Mouse (Mus musculus): Measurements from ENCODE around the gene Timm8a1. TPM values are rescaled to one million over a fixed set of nuclear protein-coding genes. Genes with fewer than 3 reads are reported as not detected.

Timm8a1 gene
- polyA plus RNA-seq (2015; fragmentation: Nextera tagmentation; extraction: Ambion mirVana) = 46.8 and 46.9 TPM in 2 replicates

DNA sequence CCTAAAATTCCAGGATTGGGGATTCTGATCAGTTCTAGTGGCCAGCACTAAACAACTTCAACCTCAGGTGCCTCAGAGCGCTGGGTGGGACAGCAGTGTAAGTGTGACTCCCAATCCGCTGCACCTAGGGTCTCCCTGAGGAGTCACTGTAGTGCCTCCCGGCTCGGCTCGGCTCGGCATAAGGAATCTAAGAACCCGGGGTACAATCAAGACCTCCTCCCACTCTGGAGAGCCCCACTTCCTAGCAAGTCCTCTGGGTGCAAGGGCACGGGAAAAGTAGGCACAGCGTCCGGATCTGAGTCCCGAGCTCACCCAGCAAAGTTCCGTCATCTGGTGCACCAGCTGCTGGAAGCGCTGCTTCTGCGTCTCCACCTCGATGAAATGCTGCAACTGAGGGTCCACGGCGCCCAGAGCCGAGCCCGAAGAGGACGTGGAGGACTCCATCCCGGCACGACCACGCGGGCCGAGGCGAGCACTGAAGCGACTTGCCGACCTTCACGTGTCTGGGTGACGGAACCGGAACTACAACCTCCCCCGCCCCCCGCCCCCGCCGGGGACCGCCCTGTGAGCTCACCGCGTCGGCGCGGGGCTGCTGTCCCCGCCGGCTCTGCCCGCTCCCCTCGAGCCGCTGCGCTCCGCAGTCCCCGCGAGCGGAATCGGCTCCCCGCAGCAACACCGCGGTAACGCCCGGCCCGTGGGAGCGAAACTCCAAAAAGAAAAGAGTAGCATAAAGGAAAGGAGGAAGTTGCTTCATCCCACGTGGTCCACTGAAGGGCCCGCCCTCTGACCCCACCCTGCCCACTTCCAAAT lies at the start of gene Timm8a1:
Timm8a1 (minus strand) TSS at position 721 of the 810 bp plus-strand sequence.
- Histone ChIP-seq H3K9ac (replicated peaks) (peak within 1 kb of the TSS; percentile 47), H3K4me1 (no peaks in the 10 kb centered on the region), H3K4me2 (replicated peaks) (peak within 1 kb of the TSS; percentile 58), H3K27me3 (no peaks in the 10 kb centered on the region), H3K4me3 (peak within 1 kb of the TSS; percentile 54), H3K9me3 (no peaks in the 10 kb centered on the region), H3K27ac (replicated peaks) (peak within 1 kb of the TSS; percentile 79), H3K36me3 (no peaks in the 10 kb centered on the region)
- 25% methylated on average over 47 of the region's 61 CpGs for WGBS
- ATAC-seq (replicated peaks) = peak; percentile 95

DNA sequence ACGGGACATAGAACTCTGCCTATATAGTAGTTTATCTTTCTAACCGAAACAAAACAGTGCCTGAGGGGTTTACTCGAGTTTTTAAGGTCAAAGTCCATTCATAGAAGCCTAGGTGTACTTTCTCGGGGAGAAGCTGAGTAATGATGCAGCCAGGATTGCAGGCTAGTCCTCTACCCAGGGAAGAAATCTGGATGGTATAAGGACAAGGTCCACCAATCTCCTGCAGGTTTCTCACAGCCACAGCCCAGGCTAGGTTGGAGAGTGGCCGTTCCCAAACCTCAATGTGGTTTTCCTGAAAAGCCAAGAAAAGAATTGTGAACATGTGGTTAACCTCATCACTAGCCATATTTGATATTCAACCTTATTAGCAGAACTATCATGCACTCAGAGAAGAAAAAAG lies 48.2 kb upstream of the Timm8a1 start:
- ATAC-seq (replicated peaks) = no peak
- WGBS = 76% methylated on average over 5 of the region's 5 CpGs
- H3K4me3 ChIP-seq = no peak overlapping the region
- H3K36me3 ChIP-seq = peaks cover 6% of the 10 kb centered on the region; the same call in 1 of the 2 replicates
- no peak overlapping the region for H3K4me2 ChIP-seq (replicated peaks)
- no peak overlapping the region for H3K9ac ChIP-seq (replicated peaks)
- peaks cover 12% of the 10 kb centered on the region for H3K4me1 ChIP-seq
- no peak overlapping the region for H3K27ac ChIP-seq (replicated peaks)
- no peaks in the 10 kb centered on the region for H3K9me3 ChIP-seq
- no peaks in the 10 kb centered on the region for H3K27me3 ChIP-seq

DNA sequence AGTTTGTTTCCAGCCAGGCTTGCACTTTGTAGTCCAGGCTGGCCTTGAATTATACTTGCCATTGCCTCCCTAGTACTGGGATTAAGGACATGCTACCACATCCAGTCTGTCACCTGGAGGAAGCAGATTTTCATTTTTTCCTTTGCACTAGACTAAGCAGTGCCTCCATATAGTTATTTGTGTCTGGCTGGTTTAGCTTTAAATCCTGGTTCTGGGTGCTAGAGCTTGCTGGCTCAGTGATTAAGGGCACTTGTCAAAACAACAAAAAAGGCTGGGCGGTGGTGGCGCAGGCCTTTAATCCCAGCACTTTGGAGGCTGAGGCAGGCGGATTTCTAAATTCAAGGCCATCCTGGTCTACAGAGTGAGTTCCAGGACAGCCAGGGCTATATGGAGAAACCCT lies 47.3 kb upstream of the Timm8a1 start:
- ATAC-seq (replicated peaks) = no peak
- Histone ChIP-seq H3K4me2 (replicated peaks) (no peak overlapping the region), H3K4me3 (no peak overlapping the region), H3K9me3 (no peaks in the 10 kb centered on the region), H3K27ac (replicated peaks) (no peak overlapping the region), H3K9ac (replicated peaks) (no peak overlapping the region), H3K27me3 (no peaks in the 10 kb centered on the region), H3K4me1 (peaks cover 14% of the 10 kb centered on the region), H3K36me3 (peaks cover 6% of the 10 kb centered on the region; the same call in 1 of the 2 replicates)
- WGBS = 82% methylated on average over 3 of the region's 3 CpGs

DNA sequence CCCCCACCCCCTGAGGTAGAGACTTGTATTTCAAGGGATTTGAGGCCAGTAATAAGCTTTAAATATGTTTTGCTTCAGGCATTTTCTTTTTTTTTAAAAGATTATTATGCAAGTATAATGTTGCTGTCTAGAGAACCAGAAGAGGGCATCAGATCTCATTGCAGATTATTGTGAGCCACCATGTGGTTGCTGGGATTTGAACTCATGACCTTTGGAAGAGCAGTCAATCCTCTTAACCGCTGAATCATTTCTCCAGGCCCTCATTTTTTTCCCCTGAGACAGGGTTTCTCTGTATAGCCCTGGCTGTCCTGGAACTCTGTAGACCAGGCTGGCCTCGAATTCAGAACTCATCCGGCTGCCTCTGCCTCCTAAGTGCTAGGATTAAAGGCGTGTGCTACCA lies 46.6 kb upstream of the Timm8a1 start:
- no peak overlapping the region for H3K27ac ChIP-seq (replicated peaks)
- peaks cover 14% of the 10 kb centered on the region for H3K4me1 ChIP-seq
- no peak overlapping the region for H3K9ac ChIP-seq (replicated peaks)
- H3K9me3 ChIP-seq = no peaks in the 10 kb centered on the region
- H3K4me2 ChIP-seq (replicated peaks) = no peak overlapping the region
- WGBS = 87% methylated on average over 4 of the region's 4 CpGs
- H3K27me3 ChIP-seq = no peaks in the 10 kb centered on the region
- H3K4me3 ChIP-seq = no peak overlapping the region
- peaks cover 6% of the 10 kb centered on the region; the same call in 1 of the 2 replicates for H3K36me3 ChIP-seq
- ATAC-seq (replicated peaks) = no peak

DNA sequence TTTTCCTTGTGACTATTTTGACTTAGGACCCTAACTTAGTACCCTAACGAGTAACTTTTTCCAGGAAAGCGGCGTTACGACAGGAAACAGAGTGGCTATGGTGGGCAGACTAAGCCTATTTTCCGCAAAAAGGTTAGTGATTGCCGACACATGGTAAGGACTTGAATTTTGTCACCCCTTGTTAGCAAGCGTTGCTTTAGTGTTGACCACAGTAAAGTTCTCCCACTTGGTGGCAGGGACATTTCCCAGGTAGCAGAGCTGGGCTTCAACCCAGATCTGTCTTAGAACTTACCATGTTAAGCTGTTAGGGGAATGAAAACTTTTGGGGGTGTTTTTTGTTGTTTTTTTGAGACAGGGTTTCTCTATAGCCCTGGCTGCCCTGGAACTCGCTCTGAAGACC lies 44.8 kb upstream of the Timm8a1 start:
- no peaks in the 10 kb centered on the region for H3K27me3 ChIP-seq

DNA sequence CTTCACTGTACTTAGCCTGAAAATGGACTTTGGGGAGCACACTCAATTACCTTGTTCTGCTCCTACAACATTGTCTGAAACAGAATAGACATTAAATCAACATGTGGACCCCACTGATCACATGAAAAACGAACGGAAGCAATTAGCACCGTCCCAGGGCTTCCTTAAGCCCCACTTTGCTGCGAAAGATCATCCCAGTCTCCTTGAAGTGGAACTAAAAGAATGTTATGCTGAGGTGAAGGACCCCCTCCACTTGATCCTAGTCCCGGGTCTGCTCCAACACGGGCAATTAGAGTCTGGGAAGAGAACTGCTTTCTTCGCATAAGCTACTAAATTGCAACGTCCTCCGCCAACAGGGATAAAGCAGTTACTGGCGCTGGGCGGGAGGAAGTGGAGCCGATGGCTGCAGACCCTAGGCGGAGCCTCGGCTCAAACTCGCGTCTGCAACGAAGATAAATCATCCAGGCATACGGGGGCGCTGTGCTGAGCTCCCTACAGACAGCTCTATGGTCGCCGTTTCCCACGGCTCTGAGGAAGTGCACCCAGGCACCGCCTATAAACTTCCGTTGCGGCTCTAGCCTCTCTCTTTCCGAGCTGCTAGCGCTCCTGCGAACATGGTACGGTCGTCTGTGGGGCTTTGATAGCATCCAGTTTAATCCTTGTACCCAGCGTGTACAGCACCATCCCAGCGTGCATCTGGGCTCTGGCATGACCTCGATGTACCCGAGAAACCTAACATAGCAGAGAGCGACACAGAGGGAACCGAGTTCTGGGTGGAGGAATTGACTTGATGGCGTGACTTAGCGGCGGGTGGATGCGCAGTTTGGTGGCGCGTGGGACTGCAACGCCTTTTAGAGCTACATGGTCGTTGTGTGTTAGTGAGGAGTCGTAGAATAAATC lies 43.7 kb upstream of the Timm8a1 start, which contains the start of gene Rpl36a:
Rpl36a (plus strand) TSS at position 552 of the 900 bp plus-strand sequence.
- H3K4me1 ChIP-seq = peaks cover 14% of the 10 kb centered on the region

More for the DNA sequence above, 44.8 kb upstream of the Timm8a1 start:
- WGBS = 32% methylated on average over 8 of the region's 8 CpGs
- Histone ChIP-seq H3K4me2 (replicated peaks) (peak overlapping the region; percentile 49), H3K27ac (replicated peaks) (no peak overlapping the region), H3K4me3 (peak overlapping the region; percentile 50), H3K9ac (replicated peaks) (peak overlapping the region; percentile 57), H3K4me1 (peaks cover 14% of the 10 kb centered on the region), H3K36me3 (peaks cover 6% of the 10 kb centered on the region; the same call in 1 of the 2 replicates), H3K9me3 (no peaks in the 10 kb centered on the region)
- ATAC-seq (replicated peaks) = no peak

DNA sequence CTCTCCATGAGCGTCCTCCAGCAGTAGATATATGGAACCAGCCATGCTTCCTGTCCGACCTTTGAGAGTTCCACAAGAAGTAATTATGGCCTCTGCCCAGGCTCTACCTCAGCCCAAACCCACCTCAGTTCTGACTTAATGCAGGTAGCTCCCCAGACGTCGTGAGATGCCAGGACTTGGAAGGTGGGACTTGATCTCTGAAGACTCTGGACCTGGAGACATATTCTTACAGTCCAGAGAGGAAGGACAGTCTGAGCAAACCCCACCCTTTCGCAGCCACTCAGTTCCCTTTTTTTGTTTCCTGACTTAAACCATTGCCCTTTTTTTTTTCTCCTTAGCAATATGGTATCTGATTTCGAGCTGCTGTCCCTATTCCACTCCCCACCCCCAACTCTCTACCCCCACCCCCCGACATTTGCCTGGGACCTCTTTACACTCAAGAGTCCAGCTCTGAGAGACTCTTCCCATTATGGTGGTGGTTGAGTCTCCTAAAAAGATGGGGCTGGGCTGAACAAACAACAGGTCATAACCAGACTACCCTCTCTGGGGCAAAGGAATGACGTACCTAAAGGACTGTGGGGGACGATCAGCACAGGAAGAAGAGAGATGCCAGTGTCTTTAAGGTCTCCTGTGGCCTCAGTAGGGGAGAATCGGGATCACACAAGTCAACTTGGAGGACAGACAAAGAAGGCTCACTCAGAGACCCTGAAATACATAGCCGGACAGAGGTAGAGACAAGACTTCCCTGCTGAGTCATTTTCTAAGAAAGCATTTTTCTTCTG lies 41.4 kb upstream of the Timm8a1 start, which contains the start of gene Btk:
Btk (minus strand) TSS at position 683 of the 782 bp plus-strand sequence.
- ATAC-seq (replicated peaks) = no peak
- Histone ChIP-seq H3K27me3 (no peaks in the 10 kb centered on the region), H3K9ac (replicated peaks) (no peak within 1 kb of the TSS), H3K4me3 (no peak within 1 kb of the TSS), H3K4me2 (replicated peaks) (no peak within 1 kb of the TSS), H3K36me3 (no peaks in the 10 kb centered on the region), H3K9me3 (no peaks in the 10 kb centered on the region), H3K4me1 (peaks cover 14% of the 10 kb centered on the region), H3K27ac (replicated peaks) (no peak within 1 kb of the TSS)
- 83% methylated on average over 11 of the region's 11 CpGs for WGBS

More for the DNA sequence above, 43.7 kb upstream of the Timm8a1 start, which contains the start of gene Rpl36a:
- H3K9me3 ChIP-seq = no peaks in the 10 kb centered on the region
- H3K9ac ChIP-seq (replicated peaks) = peak within 1 kb of the TSS; percentile 57
- peaks cover 6% of the 10 kb centered on the region; the same call in 1 of the 2 replicates for H3K36me3 ChIP-seq
- H3K4me3 ChIP-seq = peak within 1 kb of the TSS; percentile 50
- no peaks in the 10 kb centered on the region for H3K27me3 ChIP-seq
- peak within 1 kb of the TSS; percentile 49 for H3K4me2 ChIP-seq (replicated peaks)
- peak; percentile 98 for ATAC-seq (replicated peaks)
- H3K27ac ChIP-seq (replicated peaks) = peak within 1 kb of the TSS; percentile 85
- 21% methylated on average over 45 of the region's 45 CpGs for WGBS

DNA sequence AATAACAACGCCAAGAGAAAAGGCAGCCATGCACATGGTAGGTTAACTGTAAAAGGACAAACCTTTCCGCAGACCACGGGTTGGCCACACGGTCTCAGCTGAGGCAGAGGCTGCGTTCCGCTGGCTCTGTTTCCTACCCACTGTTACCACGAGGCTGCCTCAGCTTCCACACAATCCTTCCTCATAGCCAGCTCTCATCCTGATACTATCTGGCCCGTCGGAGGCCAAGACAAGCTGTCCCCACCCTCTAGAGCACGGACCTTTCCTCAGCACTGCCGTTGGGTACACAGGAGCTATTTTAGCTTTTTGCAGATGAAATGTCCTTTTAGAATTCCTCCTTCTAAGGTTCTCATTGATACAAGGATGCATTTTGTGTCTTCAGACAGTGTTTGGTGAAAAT lies 40.6 kb upstream of the Timm8a1 start:
- Histone ChIP-seq H3K4me3 (no peak overlapping the region), H3K27me3 (no peaks in the 10 kb centered on the region), H3K9ac (replicated peaks) (no peak overlapping the region), H3K4me2 (replicated peaks) (no peak overlapping the region), H3K27ac (replicated peaks) (no peak overlapping the region), H3K9me3 (no peaks in the 10 kb centered on the region), H3K36me3 (no peaks in the 10 kb centered on the region), H3K4me1 (peaks cover 14% of the 10 kb centered on the region)
- no peak for ATAC-seq (replicated peaks)
- WGBS = 82% methylated on average over 10 of the region's 11 CpGs

DNA sequence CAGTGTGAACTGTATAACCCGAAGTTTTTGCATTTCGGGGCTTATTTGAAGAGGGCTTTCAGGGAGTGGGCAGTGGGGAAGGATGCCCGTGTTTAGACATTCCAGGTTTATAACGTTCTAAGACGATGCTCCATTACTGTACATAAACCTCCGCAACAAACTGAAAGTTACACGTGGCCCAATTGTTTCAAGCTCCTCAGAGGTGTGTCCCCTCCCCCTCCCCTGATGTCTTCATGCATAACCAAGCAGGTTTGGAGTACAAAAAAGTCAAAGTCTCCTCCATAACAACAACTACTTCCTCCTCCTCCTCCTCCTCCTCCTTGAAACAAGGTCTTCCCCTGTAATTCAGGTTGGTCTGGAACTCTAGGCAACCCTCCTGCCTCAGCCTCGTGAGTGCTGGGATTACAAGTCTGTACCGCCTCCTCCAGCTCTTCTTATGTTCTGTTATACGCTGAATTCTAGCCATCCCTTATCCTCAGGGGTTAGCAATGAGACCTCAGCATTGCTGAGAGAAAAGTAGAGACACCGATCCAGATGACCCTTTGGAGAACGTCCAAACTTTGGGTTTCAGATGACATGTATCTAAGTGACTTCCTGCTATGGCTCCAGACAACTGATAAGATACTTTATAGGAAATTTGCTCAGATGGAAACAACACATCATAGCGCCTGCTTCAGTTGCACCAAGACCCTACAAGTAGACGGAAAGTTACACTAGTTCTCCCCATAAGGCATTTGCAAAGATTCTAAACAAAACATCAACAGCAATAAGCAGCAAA lies 39.1 kb upstream of the Timm8a1 start:
- Histone ChIP-seq H3K9me3 (no peaks in the 10 kb centered on the region), H3K4me3 (no peak overlapping the region), H3K36me3 (no peaks in the 10 kb centered on the region), H3K9ac (replicated peaks) (no peak overlapping the region), H3K4me1 (peaks cover 5% of the 10 kb centered on the region; the same call in 1 of the 2 replicates), H3K4me2 (replicated peaks) (no peak overlapping the region), H3K27me3 (no peaks in the 10 kb centered on the region), H3K27ac (replicated peaks) (no peak overlapping the region)
- ATAC-seq (replicated peaks) = no peak
- 86% methylated on average over 14 of the region's 14 CpGs for WGBS

DNA sequence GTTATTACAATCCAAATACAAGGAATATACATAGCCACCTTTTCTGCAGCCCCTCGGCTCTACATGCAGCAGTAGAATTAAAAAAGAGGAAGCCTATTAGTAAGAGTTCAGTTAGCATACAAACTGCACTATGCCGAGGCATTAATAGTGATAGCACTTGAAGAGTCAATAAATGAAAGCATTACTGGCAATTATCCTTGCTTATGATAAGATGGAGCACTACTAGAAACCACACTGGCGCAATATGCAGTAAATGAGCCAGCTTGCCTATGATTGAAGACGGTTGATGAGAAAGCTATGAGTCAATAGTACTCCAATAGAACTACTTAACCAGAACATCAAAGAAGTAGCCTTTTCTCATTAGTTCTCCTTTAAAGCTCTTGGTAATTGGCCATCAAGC lies 36.2 kb upstream of the Timm8a1 start:
- H3K4me2 ChIP-seq (replicated peaks) = no peak overlapping the region
- H3K4me3 ChIP-seq = no peak overlapping the region
- H3K36me3 ChIP-seq = no peaks in the 10 kb centered on the region
- no peak overlapping the region for H3K9ac ChIP-seq (replicated peaks)
- no peaks in the 10 kb centered on the region for H3K27me3 ChIP-seq
- no peak for ATAC-seq (replicated peaks)
- H3K27ac ChIP-seq (replicated peaks) = no peak overlapping the region
- H3K9me3 ChIP-seq = no peaks in the 10 kb centered on the region
- H3K4me1 ChIP-seq = no peaks in the 10 kb centered on the region
- 74% methylated on average over 4 of the region's 4 CpGs for WGBS

Data from forebrain, embryonic 15.5 days (tissue).